7 mouse cellular contexts compared by ENCODE assay signal in genomic region chr8:84388275-84388674, GRCm38 (mm10). TPM values are rescaled to one million over a fixed set of nuclear protein-coding genes. Genes with fewer than 3 reads are reported as not detected.
DNase-seq lines count a peak whose midpoint lies in the region; ATAC-seq lines count a peak whose summit lies in the region.

Cacna1a (plus strand) TSS chr8:84388440.

- H3K4me2 ChIP-seq in embryonic facial prominence, embryonic 13.5 days: no peak within 1 kb of the TSS
- H3K4me2 ChIP-seq in intestine, embryonic 14.5 days (ENCODE audit: low read length): no peak within 1 kb of the TSS
- no peak within 1 kb of the TSS for H3K4me2 ChIP-seq in forebrain, embryonic 13.5 days

- no peak for DNase-seq in left cerebral cortex, adult 18-20 months (ENCODE audit: low spot score in 2 of 2)
- no peak for DNase-seq in left cerebral cortex, adult 11 months (ENCODE audit: low spot score)
- no peak for DNase-seq in intestine, embryonic 14.5 days (ENCODE audit: low spot score)
- no peak for DNase-seq in left cerebral cortex, postnatal 4 days
- no peak for DNase-seq in gastrocnemius, postnatal 36 days

- no peak within 1 kb of the TSS for H3K4me3 ChIP-seq in embryonic facial prominence, embryonic 13.5 days
- no peak within 1 kb of the TSS for H3K4me3 ChIP-seq in intestine, embryonic 14.5 days (ENCODE audit: low read depth, low read length)
- no peak within 1 kb of the TSS for H3K4me3 ChIP-seq in forebrain, embryonic 13.5 days

- H3K27me3 ChIP-seq in embryonic facial prominence, embryonic 13.5 days: no peaks in the 10 kb centered on the region
- H3K27me3 ChIP-seq in intestine, embryonic 14.5 days (replicated peaks; ENCODE audit: control insufficient read depth, insufficient read depth, low read length): no peaks in the 10 kb centered on the region
- no peaks in the 10 kb centered on the region for H3K27me3 ChIP-seq in forebrain, embryonic 13.5 days

- ATAC-seq in embryonic facial prominence, embryonic 13.5 days (ENCODE audit: insufficient number of reproducible peaks, insufficient read depth, low FRiP score, low TSS enrichment, low read depth): no peak
- no peak for ATAC-seq in intestine, embryonic 14.5 days (replicated peaks; ENCODE audit: low FRiP score, low TSS enrichment, low read depth)
- ATAC-seq in forebrain, embryonic 13.5 days: no peak

- no peaks in the 10 kb centered on the region for H3K36me3 ChIP-seq in embryonic facial prominence, embryonic 13.5 days
- no peaks in the 10 kb centered on the region for H3K36me3 ChIP-seq in intestine, embryonic 14.5 days (ENCODE audit: control insufficient read depth, insufficient read depth, low read length)
- no peaks in the 10 kb centered on the region for H3K36me3 ChIP-seq in forebrain, embryonic 13.5 days (ENCODE audit: poor library complexity, severe bottlenecking)

- intact Hi-C loops in left cerebral cortex, postnatal 4 days (cut with DNase I): no loop called here
- intact Hi-C loops in gastrocnemius, postnatal 36 days (cut with DNase I): no loop called here

- peaks cover 6% of the 10 kb centered on the region for H3K4me1 ChIP-seq in embryonic facial prominence, embryonic 13.5 days
- peaks cover 10% of the 10 kb centered on the region for H3K4me1 ChIP-seq in intestine, embryonic 14.5 days (replicated peaks; ENCODE audit: control insufficient read depth, insufficient read depth, low read length)
- no peaks in the 10 kb centered on the region for H3K4me1 ChIP-seq in forebrain, embryonic 13.5 days

- no peaks in the 10 kb centered on the region for H3K9me3 ChIP-seq in embryonic facial prominence, embryonic 13.5 days
- H3K9me3 ChIP-seq in intestine, embryonic 14.5 days (ENCODE audit: control insufficient read depth, low read length): no peaks in the 10 kb centered on the region
- H3K9me3 ChIP-seq in forebrain, embryonic 13.5 days (replicated peaks): no peaks in the 10 kb centered on the region

- WGBS in embryonic facial prominence, embryonic 13.5 days: 61% methylated on average over 3 of the region's 3 CpGs
- 64% methylated on average over 3 of the region's 3 CpGs for WGBS in intestine, embryonic 14.5 days
- 74% methylated on average over 3 of the region's 3 CpGs for WGBS in forebrain, embryonic 13.5 days

- H3K9ac ChIP-seq in embryonic facial prominence, embryonic 13.5 days: no peak within 1 kb of the TSS
- no peak within 1 kb of the TSS for H3K9ac ChIP-seq in intestine, embryonic 14.5 days (ENCODE audit: low read length)
- H3K9ac ChIP-seq in forebrain, embryonic 13.5 days: no peak within 1 kb of the TSS

- H3K27ac ChIP-seq in embryonic facial prominence, embryonic 13.5 days: no peak within 1 kb of the TSS
- H3K27ac ChIP-seq in intestine, embryonic 14.5 days (ENCODE audit: low read depth): peak within 1 kb of the TSS; percentile 10
- H3K27ac ChIP-seq in forebrain, embryonic 13.5 days: no peak within 1 kb of the TSS

RNA-seq across cellular contexts. Expression of gene Cacna1a, which starts in this region (rescaled TPM):
- 100 to 1,000 TPM; 188 to 195 TPM for total RNA-seq in left cerebral cortex, adult 18-20 months (2021)
- 10.9 and 12.2 TPM in 2 replicates for polyA plus RNA-seq in embryonic facial prominence, embryonic 13.5 days (2015; fragmentation: Nextera tagmentation; extraction: Ambion mirVana)
- 4.6 and 5.1 TPM in 2 replicates for polyA plus RNA-seq in intestine, embryonic 14.5 days (2014; fragmentation: Nextera tagmentation; extraction: Ambion mirVana)
- total RNA-seq in left cerebral cortex, postnatal 4 days (2021): 100 to 1,000 TPM; 151 to 183 TPM
- 1 to 10 TPM; 3.3 to 3.8 TPM for total RNA-seq in gastrocnemius, postnatal 36 days (2021)
- polyA plus RNA-seq in forebrain, embryonic 13.5 days (2015; fragmentation: Nextera tagmentation; extraction: Ambion mirVana): 9.7 and 9.8 TPM in 2 replicates

Comparison
In these comparisons a context has a peak if more than half of its experiments do, and no peak if none do; other contexts are left out.
1. RNA of gene Cacna1a (total RNA-seq): 188 to 195 TPM in left cerebral cortex, adult 18-20 months and 151 to 183 TPM in left cerebral cortex, postnatal 4 days; 3.3 to 3.8 TPM in gastrocnemius, postnatal 36 days; every median in the first group is over 10 times any median in the second.